Comparison of ENCODE assay signal across 8 mouse cellular contexts in the genomic region with DNA sequence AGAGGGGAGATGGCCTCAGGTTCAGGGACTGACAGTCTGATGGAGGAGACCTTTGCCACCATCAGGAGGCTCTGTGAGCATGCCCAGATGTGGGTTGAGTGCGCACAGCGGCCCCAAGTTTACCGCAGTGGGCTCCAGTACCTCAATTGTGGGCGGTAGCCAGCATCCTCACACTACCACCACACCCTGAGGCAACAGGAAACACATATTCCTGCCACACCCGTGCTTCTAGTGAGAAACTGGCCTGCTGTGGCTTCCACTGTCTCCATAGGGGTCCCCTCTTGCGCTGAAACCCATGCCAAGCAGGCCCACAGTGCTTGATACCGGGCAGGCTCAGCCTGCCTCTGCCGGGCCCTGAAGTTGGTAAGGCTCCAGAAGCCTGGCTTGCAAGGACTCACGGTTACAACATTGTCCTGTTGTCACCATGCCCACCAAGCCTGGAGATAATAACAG. TPM values are rescaled to one million over a fixed set of nuclear protein-coding genes. Genes with fewer than 3 reads are reported as not detected.
A peak's percentile ranks its signal among the peaks of the same experiment; 100 is the strongest.
DNase-seq lines count a peak whose midpoint lies in the region; ATAC-seq and TF ChIP-seq lines count a peak whose summit lies in the region.

No protein-coding gene starts in this region.

- H3K4me3 ChIP-seq in gastrocnemius, adult 2 months, result peak overlapping the region; percentile 40
- H3K4me3 ChIP-seq in heart, embryonic 12.5 days, result no peak overlapping the region
- peak overlapping the region; percentile 29 for H3K4me3 ChIP-seq in liver, embryonic 13.5 days (replicated peaks)

- peak; percentile 5; the same call in 1 of the 2 replicates for TF ChIP-seq CTCF in gastrocnemius, adult 2 months (IDR thresholded peaks at IDR 0.05)

- no peaks in the 10 kb centered on the region; the same call in 1 of the 2 replicates for H3K27me3 ChIP-seq in heart, embryonic 12.5 days (replicated peaks)
- H3K27me3 ChIP-seq in liver, embryonic 13.5 days, result peaks cover 9% of the 10 kb centered on the region; the same call in 1 of the 2 replicates

- ATAC-seq in heart, embryonic 12.5 days (ENCODE audit: insufficient number of reproducible peaks, low FRiP score), result peak; percentile 27; the same call in 1 of the 2 replicates
- peak; percentile 64 for ATAC-seq in liver, embryonic 13.5 days (ENCODE audit: low read depth)

- peak overlapping the region; percentile 43; the same call in 1 of the 2 replicates for H3K4me2 ChIP-seq in heart, embryonic 12.5 days
- peak overlapping the region; percentile 59 for H3K4me2 ChIP-seq in liver, embryonic 13.5 days

- 38% methylated on average over 9 of the region's 9 CpGs for WGBS in heart, embryonic 12.5 days
- WGBS in liver, embryonic 13.5 days (ENCODE audit: insufficient replicate concordance), result 21% methylated on average over 9 of the region's 9 CpGs

- DNase-seq in gastrocnemius, adult 2 months, result peak; percentile 55
- DNase-seq in gastrocnemius, postnatal 25 days, result no peak
- DNase-seq in R1 (ENCODE audit: low read depth, low spot score), result peak; percentile 94
- DNase-seq in liver, embryonic 13.5 days, result peak; percentile 45
- DNase-seq in spleen, postnatal 4 days (ENCODE audit: low spot score in 2 of 2), result peak; percentile 70 to 78
- no peak for DNase-seq in Muller cell, postnatal 12 days (ENCODE audit: inconsistent ontology term)
- DNase-seq in layer of hippocampus, adult 11-12 months (ENCODE audit: low spot score), result no peak

- no peaks in the 10 kb centered on the region for H3K9me3 ChIP-seq in heart, embryonic 12.5 days (replicated peaks)
- no peaks in the 10 kb centered on the region for H3K9me3 ChIP-seq in liver, embryonic 13.5 days (replicated peaks)

- no peak overlapping the region for H3K9ac ChIP-seq in heart, embryonic 12.5 days
- peak overlapping the region; percentile 27 for H3K9ac ChIP-seq in liver, embryonic 13.5 days

- peaks cover 26% of the 10 kb centered on the region for H3K4me1 ChIP-seq in heart, embryonic 12.5 days (replicated peaks)
- peaks cover 57% of the 10 kb centered on the region for H3K4me1 ChIP-seq in liver, embryonic 13.5 days (replicated peaks)

- peak overlapping the region; percentile 83 for H3K27ac ChIP-seq in gastrocnemius, adult 2 months
- H3K27ac ChIP-seq in heart, embryonic 12.5 days (ENCODE audit: poor library complexity, severe bottlenecking), result no peak overlapping the region
- H3K27ac ChIP-seq in liver, embryonic 13.5 days, result peak overlapping the region; percentile 71

- H3K36me3 ChIP-seq in heart, embryonic 12.5 days, result no peaks in the 10 kb centered on the region
- no peaks in the 10 kb centered on the region for H3K36me3 ChIP-seq in liver, embryonic 13.5 days

- intact Hi-C loops in gastrocnemius, adult 2 months (cut with DNase I), result no loop called here

RNA-seq across cellular contexts. Expression of gene Man1c1, which starts 30.6 kb away (rescaled TPM):
- 1 to 10 TPM; 2.9 to 4.2 TPM for total RNA-seq in gastrocnemius, adult 2 months (2021)
- total RNA-seq in gastrocnemius, postnatal 25 days (2021), result 1 to 10 TPM; 4.1 to 5.1 TPM
- polyA plus RNA-seq in heart, embryonic 12.5 days (2016; fragmentation: Nextera tagmentation; extraction: Ambion mirVana), result 11.6 and 12.2 TPM in 2 replicates
- polyA plus RNA-seq in liver, embryonic 13.5 days (2015; fragmentation: Nextera tagmentation; extraction: Ambion mirVana), result 1.2 and 1.3 TPM in 2 replicates

RNA-seq across cellular contexts. Expression of gene Ldlrap1, which starts 33.2 kb away (rescaled TPM):
- total RNA-seq in gastrocnemius, adult 2 months (2021), result 1 to 10 TPM; 5.7 to 6.6 TPM
- 1 to 10 TPM; 3.2 to 5.0 TPM for total RNA-seq in gastrocnemius, postnatal 25 days (2021)
- 16.5 and 17.8 TPM in 2 replicates for polyA plus RNA-seq in heart, embryonic 12.5 days (2016; fragmentation: Nextera tagmentation; extraction: Ambion mirVana)
- 20.3 and 23.1 TPM in 2 replicates for polyA plus RNA-seq in liver, embryonic 13.5 days (2015; fragmentation: Nextera tagmentation; extraction: Ambion mirVana)

Comparison
In these comparisons a context has a peak if more than half of its experiments do, and no peak if none do; other contexts are left out.
1. DNase-seq: peak in gastrocnemius, adult 2 months (single experiment), R1 (single experiment), liver, embryonic 13.5 days (single experiment) and spleen, postnatal 4 days (2 of 2); none in gastrocnemius, postnatal 25 days (single experiment), Muller cell, postnatal 12 days (single experiment) and layer of hippocampus, adult 11-12 months (single experiment).